Mouse (Mus musculus): ENCODE data around the gene Olfr1221. TPM values are rescaled to one million over a fixed set of nuclear protein-coding genes. Genes with fewer than 3 reads are reported as not detected.
"Not testable (repeated sequence)": the region's sequence is repeated elsewhere in the genome, so short reads cannot be mapped to it uniquely, and the experiment has no call there.

The Olfr1221 gene
- total RNA-seq (2021): not detected

GRCm38 (mm10) chr2:89117183-89117582 lies at the start of gene Olfr1221:
Olfr1221 (minus strand) TSS chr2:89117283.
- intact Hi-C loops (cut with DNase I): no loop called here
- DNase-seq: no peak

GRCm38 (mm10) chr2:89164711-89165110 lies 47.6 kb upstream of the Olfr1221 start:
- intact Hi-C loops (cut with DNase I): not testable (repeated sequence)

GRCm38 (mm10) chr2:89163991-89164390 lies 46.9 kb upstream of the Olfr1221 start, which contains the start of gene Olfr1224-ps1:
Olfr1224-ps1 (minus strand) TSS chr2:89164091.
- DNase-seq; intact Hi-C loops (cut with DNase I): not testable (repeated sequence)

More at GRCm38 (mm10) chr2:89164711-89165110, 47.6 kb upstream of the Olfr1221 start:
- DNase-seq: not testable (repeated sequence)

- intact Hi-C loops (cut with DNase I): no loop called here
- DNase-seq: no peak
Observed at GRCm38 (mm10) chr2:89151460-89151859, 34.4 kb upstream of the Olfr1221 start, which contains the start of gene Olfr1223. Olfr1223 (minus strand) TSS chr2:89151560.

GRCm38 (mm10) chr2:89132954-89133353 lies 15.9 kb upstream of the Olfr1221 start, which contains the start of gene Olfr1222:
Olfr1222 (minus strand) TSS chr2:89133054.
- intact Hi-C loops (cut with DNase I): no loop called here
- no peak for DNase-seq

GRCm38 (mm10) chr2:89106735-89107134 lies 10.3 kb downstream of the Olfr1221 start, which contains the start of gene Olfr1220:
Olfr1220 (minus strand) TSS chr2:89106835.
- intact Hi-C loops (cut with DNase I): no loop called here
- no peak for DNase-seq

- intact Hi-C loops (cut with DNase I): no loop called here
- no peak for DNase-seq
Observed at GRCm38 (mm10) chr2:89105651-89106050, 11.4 kb downstream of the Olfr1221 start.

- intact Hi-C loops (cut with DNase I): no loop called here
- DNase-seq: no peak
Observed at GRCm38 (mm10) chr2:89093848-89094247, 23.2 kb downstream of the Olfr1221 start.

GRCm38 (mm10) chr2:89083413-89083812 lies 33.7 kb downstream of the Olfr1221 start, which contains the start of gene Olfr1219:
Olfr1219 (minus strand) TSS chr2:89083513.
- intact Hi-C loops (cut with DNase I): no loop called here
- DNase-seq: no peak

GRCm38 (mm10) chr2:89081487-89081886 lies 35.6 kb downstream of the Olfr1221 start:
- intact Hi-C loops (cut with DNase I): no loop called here
- no peak for DNase-seq

GRCm38 (mm10) chr2:89061087-89061486 lies 56.0 kb downstream of the Olfr1221 start, which contains the start of gene Olfr1218:
Olfr1218 (minus strand) TSS chr2:89061187.
- intact Hi-C loops (cut with DNase I): no loop called here
- DNase-seq: no peak

Other genes with a start within 250 kb of the Olfr1221 start
- gene Olfr1208, start 215.0 kb downstream of the Olfr1221 start, total RNA-seq (2021): not detected
- not detected for gene Olfr1209, start 202.1 kb downstream of the Olfr1221 start, total RNA-seq (2021)
- gene Olfr1211, start 179.2 kb downstream of the Olfr1221 start, total RNA-seq (2021): not detected
- gene Olfr1212, start 163.3 kb downstream of the Olfr1221 start, total RNA-seq (2021): not detected
- gene Gm13762, start 137.0 kb downstream of the Olfr1221 start, total RNA-seq (2021): not detected
- gene Olfr1214, start 124.6 kb downstream of the Olfr1221 start, total RNA-seq (2021): not detected
- gene Olfr1215, start 110.3 kb downstream of the Olfr1221 start, total RNA-seq (2021): not detected
- gene Olfr1216, start 98.9 kb downstream of the Olfr1221 start, total RNA-seq (2021): not detected
- gene Olfr1217, start 85.2 kb downstream of the Olfr1221 start, total RNA-seq (2021): not detected
- not detected for gene Olfr1218, start 56.1 kb downstream of the Olfr1221 start, total RNA-seq (2021)
- not detected for gene Olfr1219, start 33.8 kb downstream of the Olfr1221 start, total RNA-seq (2021)
- gene Olfr1220, start 10.4 kb downstream of the Olfr1221 start, total RNA-seq (2021): not detected
- gene Olfr1222, start 15.8 kb upstream of the Olfr1221 start, total RNA-seq (2021): not detected
- gene Olfr1223, start 34.3 kb upstream of the Olfr1221 start, total RNA-seq (2021): not detected
- gene Olfr1224-ps1, start 46.8 kb upstream of the Olfr1221 start, total RNA-seq (2021): not detected
- not detected for gene Olfr1225, start 57.4 kb upstream of the Olfr1221 start, total RNA-seq (2021)
- not detected for gene Olfr1226, start 82.8 kb upstream of the Olfr1221 start, total RNA-seq (2021)
- not detected for gene Olfr1228, start 136.8 kb upstream of the Olfr1221 start, total RNA-seq (2021)
- gene Olfr1229, start 170.7 kb upstream of the Olfr1221 start, total RNA-seq (2021): not detected
- gene Olfr1230, start 180.0 kb upstream of the Olfr1221 start, total RNA-seq (2021): not detected
- gene Olfr1231, start 189.8 kb upstream of the Olfr1221 start, total RNA-seq (2021): not detected
- gene Olfr1232, start 212.4 kb upstream of the Olfr1221 start, total RNA-seq (2021): not detected
- gene Olfr1233, start 225.1 kb upstream of the Olfr1221 start, total RNA-seq (2021): not detected
- not detected for gene Olfr1234, start 247.6 kb upstream of the Olfr1221 start, total RNA-seq (2021)

Measured in heart, postnatal 10 days (tissue).